Mouse (Mus musculus) lung, adult 2 months (tissue): ENCODE measurements around the gene Sdf2.

Experiments used
- CTCF ChIP-seq: fragments of 200-500 bp; IDR thresholded peaks from 2 replicates; pipeline ENCODE4 v1.5.1; 2011; ENCODE audit warnings: mild to moderate bottlenecking, low read length, control low read depth; ENCODE audit not compliant: insufficient read depth
- POLR2A ChIP-seq: fragments of 200-500 bp; IDR thresholded peaks from 2 replicates; pipeline ENCODE4 v1.6.1; 2011; ENCODE audit warnings: low read depth, mild to moderate bottlenecking, control low read depth, low read length, borderline replicate concordance; ENCODE audit errors: extremely low read depth

DNA sequence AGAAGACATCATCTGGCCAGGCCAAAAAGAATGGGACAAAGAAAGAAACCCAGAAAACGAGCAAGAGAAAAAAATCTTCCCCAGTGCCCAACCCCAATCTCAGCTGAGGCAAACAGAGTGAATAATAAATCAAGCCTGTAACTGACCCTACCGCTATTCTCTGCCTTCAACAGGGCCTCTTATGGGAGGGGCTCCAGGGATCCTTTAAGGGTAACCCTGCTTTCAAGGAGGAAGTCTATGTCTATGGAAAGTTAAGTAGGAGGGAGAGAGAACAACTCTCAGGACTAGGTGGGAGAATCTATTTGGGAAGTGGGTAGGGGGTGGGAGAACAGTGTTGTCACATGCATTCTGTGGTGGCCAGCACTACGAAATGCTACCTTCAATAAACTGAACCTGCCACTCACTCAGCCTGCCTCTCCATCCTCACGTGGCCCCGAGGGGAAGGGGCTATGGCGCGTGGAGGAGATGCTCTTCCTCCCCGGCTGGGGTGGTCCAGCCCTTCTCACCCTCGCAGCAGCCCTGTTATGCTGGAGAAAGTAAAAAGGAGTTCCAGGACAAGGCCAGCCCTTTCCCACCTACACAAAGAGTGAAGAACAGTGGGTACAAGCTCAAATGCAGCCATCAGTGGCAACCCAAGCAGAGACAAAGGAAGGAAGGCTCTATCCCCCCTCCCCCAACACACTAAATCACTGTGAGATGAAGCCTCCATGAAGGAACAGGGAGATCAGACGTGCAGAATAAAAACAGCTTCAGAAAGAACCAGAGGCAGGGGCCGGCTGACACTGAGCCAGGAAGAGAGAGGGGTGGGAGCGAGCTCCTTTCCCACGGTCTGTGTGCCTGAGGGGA, 40.0 kb upstream of the Sdf2 start:
- TF ChIP-seq CTCF = no peak
- no peak for TF ChIP-seq POLR2A
